Mouse (Mus musculus) heart, adult 8-10 months (tissue): ENCODE results near the gene Ntng2. TPM values are rescaled to one million over a fixed set of nuclear protein-coding genes. Genes with fewer than 3 reads are reported as not detected.

Experiments
- DNase-seq: peaks from one replicate; pipeline ENCODE4 v3.0.0; 2022; ENCODE audit warnings: low spot score
- total RNA-seq, 4 experiments: library from RNA; stranded (reverse); gene quantifications; 2 replicates each; pipeline ENCODE4 v1.2.4; 2022

The Ntng2 gene
- total RNA-seq, 4 experiments from 2014 or later = 8.3 to 16.7 (median 13.7) TPM

DNA sequence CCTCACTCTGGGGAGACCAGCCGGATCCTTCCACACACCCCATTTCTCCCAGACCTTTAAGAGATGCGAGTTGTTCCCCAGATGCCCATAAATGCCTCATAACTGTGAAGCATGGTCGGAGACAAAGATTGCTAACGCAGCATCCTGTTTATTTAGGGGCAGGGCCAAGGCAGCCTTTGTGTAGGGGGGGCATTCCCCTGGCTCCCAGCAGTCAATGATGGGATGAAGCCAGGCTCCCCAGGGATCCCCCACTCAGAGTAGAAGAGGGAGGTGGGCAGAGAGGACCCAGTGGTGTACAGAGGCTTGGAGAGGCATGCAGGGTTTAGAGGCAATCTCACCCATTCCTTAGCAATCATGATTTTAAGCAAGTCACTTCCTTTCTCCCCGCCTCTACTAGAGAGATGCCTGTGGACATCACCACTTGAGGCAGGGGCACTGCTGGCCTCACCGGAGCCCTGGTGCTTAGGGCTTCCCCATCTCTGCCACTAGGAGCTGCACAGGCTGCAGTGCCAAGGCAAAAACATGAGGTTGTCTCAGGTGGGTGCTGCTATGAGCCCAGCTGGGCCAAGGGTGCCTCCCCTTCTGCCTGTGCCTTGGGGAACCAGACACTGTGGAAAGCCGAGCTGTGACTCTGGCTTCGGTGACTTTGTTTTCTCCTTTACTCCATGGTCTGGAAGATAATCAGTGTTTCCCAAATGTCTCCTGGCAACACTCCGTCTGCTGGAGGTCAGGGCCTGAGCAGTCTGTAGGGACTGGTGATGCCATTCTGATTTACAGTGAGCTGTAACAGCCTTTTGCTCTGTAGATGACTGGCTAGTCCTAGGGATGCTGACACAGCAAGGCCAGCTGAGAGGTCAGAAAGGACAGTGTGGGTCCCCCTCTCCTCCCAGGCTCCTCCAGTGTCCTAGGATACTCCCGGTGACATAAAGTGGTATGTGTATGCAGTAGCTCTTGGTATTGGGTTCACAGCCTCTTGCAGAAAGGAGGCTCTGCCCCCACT, 61.3 kb downstream of the Ntng2 start:
- no peak for DNase-seq

DNA sequence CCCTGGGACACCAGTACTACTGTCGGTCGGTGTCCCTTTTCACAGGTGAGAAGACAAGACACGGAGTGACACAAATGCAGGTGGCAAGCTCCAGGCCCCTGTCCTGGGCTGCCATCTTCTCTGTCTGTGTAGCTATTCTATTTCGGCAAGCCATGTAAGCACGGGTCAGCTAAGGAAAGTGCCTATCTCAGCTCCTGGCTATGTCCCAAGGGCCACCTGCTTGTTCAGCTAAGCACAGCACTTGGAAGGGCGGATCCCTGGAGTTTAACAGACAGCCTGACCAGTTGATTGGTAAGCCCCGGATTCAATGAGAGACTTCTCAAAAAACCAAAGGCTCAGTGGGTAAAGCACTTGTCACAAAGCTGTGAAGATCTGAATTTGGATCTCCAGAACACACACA, 62.4 kb downstream of the Ntng2 start:
- DNase-seq = peak; percentile 31

DNA sequence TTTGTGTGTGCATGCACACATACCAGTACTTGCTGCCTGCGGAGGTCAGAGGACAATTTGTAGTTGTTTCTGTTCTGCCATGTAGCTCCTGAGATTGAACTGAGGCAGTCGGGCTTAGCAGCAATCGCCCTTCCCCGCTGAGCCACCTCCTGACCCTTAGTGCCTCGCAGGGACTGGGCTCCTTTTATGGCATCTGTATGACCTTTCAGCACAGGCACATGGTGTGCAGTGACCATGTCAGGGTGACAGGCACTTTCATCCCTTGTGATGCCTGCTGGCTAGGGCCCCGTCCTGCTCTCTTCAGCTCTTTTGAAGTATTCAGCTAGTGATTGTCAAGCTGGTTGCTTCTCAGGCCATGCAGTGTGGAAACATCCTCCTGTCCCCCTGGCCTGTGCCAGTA, 66.6 kb downstream of the Ntng2 start:
- DNase-seq = no peak

DNA sequence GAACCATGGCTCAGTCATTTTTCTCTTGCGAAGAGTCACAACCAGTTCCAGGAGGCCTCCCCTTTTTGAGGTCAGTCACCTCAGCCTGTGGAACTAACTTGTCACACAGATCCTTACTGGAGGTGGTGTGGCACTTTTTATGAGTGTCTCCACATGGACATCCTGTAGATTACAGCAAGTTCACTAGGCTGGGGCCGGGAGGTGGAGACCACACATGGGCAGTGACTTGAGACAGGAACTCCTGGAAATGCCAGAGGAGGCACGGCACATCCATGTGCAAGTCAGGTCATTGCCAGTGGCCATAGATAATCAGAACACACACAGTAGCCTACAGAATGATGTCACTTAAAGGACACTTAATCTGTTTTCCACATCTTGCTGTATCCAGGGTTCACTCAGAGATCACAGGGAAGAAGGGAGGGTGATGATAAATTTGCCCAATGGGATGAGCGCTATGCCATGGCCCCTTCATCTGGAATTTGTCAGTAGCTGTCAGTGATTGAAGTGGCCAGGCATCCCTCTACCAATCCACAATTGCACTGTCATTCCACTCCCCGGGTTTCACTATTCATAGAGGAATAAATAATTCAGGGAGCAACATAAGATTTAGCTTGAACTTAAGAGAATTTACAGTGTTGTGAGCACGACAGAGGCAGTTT, 69.4 kb downstream of the Ntng2 start:
- no peak for DNase-seq

DNA sequence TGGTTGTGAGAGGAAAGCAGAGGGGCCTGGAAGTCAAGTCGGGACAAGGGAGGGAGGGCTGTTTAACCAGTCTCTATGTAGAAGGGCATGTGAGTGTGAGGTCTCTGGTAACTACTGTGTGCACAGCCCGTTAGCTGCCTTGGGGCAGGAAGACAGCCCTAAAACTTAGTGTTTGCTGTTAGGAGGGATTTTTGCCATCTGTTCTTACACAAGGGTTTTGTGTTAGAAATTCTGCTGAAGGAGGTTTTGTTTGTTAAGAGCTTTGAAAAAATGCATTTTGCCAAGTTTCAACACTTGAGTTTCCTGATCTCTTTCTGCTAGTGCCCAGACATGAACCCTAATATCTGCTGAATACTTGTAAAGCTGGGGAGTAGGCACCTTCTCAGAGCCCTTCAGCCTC, 71.7 kb downstream of the Ntng2 start:
- no peak for DNase-seq

DNA sequence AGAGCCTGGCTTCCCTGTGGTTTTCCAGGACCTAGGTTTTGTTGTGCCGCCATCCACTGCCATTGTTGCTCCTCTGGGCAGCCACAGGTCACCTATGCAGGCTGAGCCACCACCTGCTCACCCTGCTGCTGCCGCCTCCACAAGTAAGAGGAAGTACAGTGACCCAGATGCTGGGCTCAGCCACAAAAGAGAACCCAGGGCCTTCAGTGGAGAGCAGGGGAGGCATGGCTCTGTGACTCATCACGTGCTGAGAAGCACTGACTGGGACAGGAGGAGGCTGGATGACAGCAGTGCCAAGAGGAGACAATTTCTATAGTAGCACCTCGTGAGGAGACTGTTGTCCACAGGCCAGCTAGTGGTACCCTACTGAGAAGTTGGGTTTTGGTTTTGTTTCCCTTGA, 73.0 kb downstream of the Ntng2 start:
- DNase-seq = no peak

DNA sequence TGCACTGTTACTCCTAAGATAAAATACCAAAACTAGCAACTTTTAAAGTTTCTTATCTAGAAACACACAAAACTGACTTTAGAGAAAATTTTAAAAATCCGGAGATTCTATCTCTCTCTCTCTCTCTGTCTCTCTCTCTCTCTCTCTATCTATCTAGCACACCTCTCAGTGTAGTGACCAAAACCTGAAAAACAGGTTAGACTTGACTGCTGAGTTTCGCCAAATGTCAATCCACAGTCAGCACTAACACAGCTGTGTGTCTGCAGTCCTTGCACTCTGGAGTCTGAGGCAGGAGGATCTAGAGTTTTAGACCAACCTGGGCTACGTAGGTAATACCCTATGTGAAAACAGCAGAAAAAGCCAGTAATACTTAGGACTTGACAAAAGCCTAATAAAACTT, 77.9 kb downstream of the Ntng2 start:
- no peak for DNase-seq

DNA sequence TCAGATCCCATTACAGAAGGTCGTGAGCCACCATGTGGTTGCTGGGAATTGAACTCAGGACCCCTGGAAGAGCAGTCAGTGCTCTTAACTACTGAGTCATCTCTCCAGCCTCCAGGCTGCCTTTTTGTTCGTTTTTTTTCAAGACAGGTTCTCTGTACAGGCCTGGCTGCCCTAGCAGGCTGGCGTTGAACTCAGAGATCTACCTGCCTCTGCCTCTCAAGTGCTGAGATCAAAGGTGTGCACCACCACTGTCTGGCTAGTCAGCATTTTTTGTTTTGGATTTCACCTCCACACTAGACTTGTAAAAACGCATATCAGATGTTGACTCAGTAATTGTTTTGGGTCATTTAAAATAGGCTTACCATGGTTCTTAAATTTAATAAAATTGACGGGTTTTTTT, 84.7 kb downstream of the Ntng2 start:
- DNase-seq = no peak

DNA sequence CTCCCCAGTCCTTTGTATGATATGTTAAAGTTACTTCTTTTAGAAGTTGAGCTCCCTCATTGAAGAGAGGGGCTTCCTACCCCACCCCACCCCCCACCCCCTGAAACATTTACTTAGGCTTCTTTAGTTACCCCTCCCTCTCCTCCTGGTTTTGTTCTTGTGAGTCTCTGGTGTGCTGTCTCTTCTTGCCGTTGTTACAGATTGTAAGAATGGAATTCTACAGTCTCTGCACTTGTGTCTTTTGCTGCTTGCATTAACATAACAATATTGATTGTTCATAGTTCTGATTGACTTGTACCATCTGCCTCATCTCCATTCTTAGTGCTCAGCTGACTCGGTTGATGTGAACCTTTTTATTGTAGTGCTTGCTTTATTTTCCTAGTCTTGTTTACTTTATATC, 100.9 kb downstream of the Ntng2 start:
- no peak for DNase-seq

Other genes starting within 250 kb of the Ntng2 start
- gene Cfap77, start 197.9 kb downstream of the Ntng2 start, total RNA-seq = not detected
- gene Ttf1, start 192.7 kb downstream of the Ntng2 start, total RNA-seq = 1 to 10 TPM; 5.2 to 6.3 (median 6.1) TPM
- gene Setx, start 128.8 kb downstream of the Ntng2 start, total RNA-seq = 10 to 100 TPM; 29.3 to 36.3 (median 33.8) TPM
- gene Med27, start 93.8 kb upstream of the Ntng2 start, total RNA-seq = 10 to 100 TPM; 16.0 to 18.0 (median 17.8) TPM